Mouse (Mus musculus) embryonic fibroblast, embryonic 13.5 days (primary cell): Measurements from ENCODE around the gene Foxr1.

Source experiments
- CTCF ChIP-seq: IDR thresholded peaks from 2 replicates; pipeline ENCODE4 v1.5.1; 2011; ENCODE audit warnings: mild to moderate bottlenecking, control low read depth, low read length, moderate library complexity, borderline replicate concordance; ENCODE audit not compliant: insufficient read depth
- POLR2A ChIP-seq: IDR thresholded peaks from 2 replicates; pipeline ENCODE4 v1.6.1; 2011; ENCODE audit warnings: low read depth, mild to moderate bottlenecking, control low read depth, low read length, moderate library complexity

DNA sequence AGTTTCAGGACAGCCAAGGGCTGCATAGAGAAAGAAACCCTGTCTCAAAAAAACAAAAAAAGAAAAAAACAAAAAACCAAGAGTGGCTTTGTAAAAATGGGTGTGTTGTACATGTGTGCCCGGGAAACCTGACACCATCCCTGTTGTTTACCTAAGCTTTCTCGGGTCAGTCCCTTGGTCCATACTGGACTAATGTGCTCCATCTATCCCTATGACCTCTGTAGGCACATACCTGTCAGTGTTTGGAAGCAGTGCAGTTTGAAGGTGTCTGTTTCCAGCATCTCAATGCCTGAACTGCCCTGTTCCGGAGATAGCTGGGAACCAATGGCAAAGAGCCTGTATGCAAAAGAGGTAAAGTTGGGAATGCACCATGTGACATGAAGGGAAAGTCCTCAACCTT lies 35.9 kb downstream of the Foxr1 start:
- TF ChIP-seq CTCF (no peak), POLR2A (no peak)
